Mouse (Mus musculus) lung, embryonic 15.5 days (tissue): ENCODE measurements around the gene Pck1. TPM values are rescaled to one million over a fixed set of nuclear protein-coding genes. Genes with fewer than 3 reads are reported as not detected.
A peak's percentile ranks its signal among the peaks of the same experiment; 100 is the strongest.
"Not testable (repeated sequence)": the region's sequence is repeated elsewhere in the genome, so short reads cannot be mapped to it uniquely, and the experiment has no call there.

Experiments
- ATAC-seq: fragments of 200-750 bp; cut with Nextera tagmentation; 2 replicates; pipeline ENCODE4 v1.8.0; 2017; ENCODE audit warnings: moderate number of reproducible peaks, borderline replicate concordance; ENCODE audit not compliant: low FRiP score, low TSS enrichment; ENCODE audit errors: extremely low read depth
- H3K27ac ChIP-seq: fragments of 300-500 bp; sonication (generic); 2 replicates; pipeline ENCODE4 v1.5.1; 2015; ENCODE audit warnings: moderate library complexity, mild to moderate bottlenecking, inconsistent platforms
- H3K27me3 ChIP-seq: fragments of 300-500 bp; sonication (generic); 2 replicates; pipeline ENCODE4 v1.6.1; 2015; ENCODE audit warnings: inconsistent platforms
- H3K36me3 ChIP-seq: fragments of 300-500 bp; sonication (generic); 2 replicates; pipeline ENCODE4 v1.6.1; 2015; ENCODE audit warnings: inconsistent platforms
- H3K4me1 ChIP-seq: fragments of 300-500 bp; sonication (generic); 2 replicates; pipeline ENCODE4 v1.6.1; 2015; ENCODE audit warnings: inconsistent platforms
- H3K4me2 ChIP-seq: fragments of 300-500 bp; sonication (generic); 2 replicates; pipeline ENCODE4 v1.6.1; 2015; ENCODE audit warnings: inconsistent platforms, mild to moderate bottlenecking, moderate library complexity
- H3K4me3 ChIP-seq: fragments of 300-500 bp; sonication (generic); 2 replicates; pipeline ENCODE4 v1.5.1; 2015; ENCODE audit warnings: mild to moderate bottlenecking, inconsistent platforms
- H3K9ac ChIP-seq: fragments of 300-500 bp; sonication (generic); 2 replicates; pipeline ENCODE4 v1.6.1; 2015; ENCODE audit warnings: inconsistent platforms
- H3K9me3 ChIP-seq: fragments of 300-500 bp; sonication (generic); 2 replicates; pipeline ENCODE4 v1.6.1; 2016; ENCODE audit warnings: inconsistent platforms
- WGBS: fragments of 180-500 bp; shearing (Covaris S2); methylation state at CpG from one replicate; pipeline ENCODE4 v1.1.7; 2015; 5-methylcytosine and 5-hydroxymethylcytosine counted together
- polyA plus RNA-seq: library from polyadenylated mRNA; unstranded; fragments of >200 nt; fragmentation: Nextera tagmentation; extraction: Ambion mirVana; gene quantifications from 2 replicates; pipeline ENCODE4 v1.2.1, GENCODE M21; 2015

The Pck1 gene
- 0.10 TPM in 1 of 2 replicates, not detected in the other for polyA plus RNA-seq

- ATAC-seq: no peak
- no peak within 1 kb of the TSS for H3K9ac ChIP-seq
- no peaks in the 10 kb centered on the region for H3K27me3 ChIP-seq
- H3K4me3 ChIP-seq: no peak within 1 kb of the TSS
- no peaks in the 10 kb centered on the region for H3K9me3 ChIP-seq
- no peaks in the 10 kb centered on the region for H3K36me3 ChIP-seq
- no peak within 1 kb of the TSS for H3K4me2 ChIP-seq
- no peak within 1 kb of the TSS for H3K27ac ChIP-seq
- H3K4me1 ChIP-seq: no peaks in the 10 kb centered on the region; the same call in 1 of the 2 replicates
- 53% methylated on average over 13 of the region's 13 CpGs for WGBS
These were observed at the start of gene Pck1 for GRCm38 (mm10) chr2:173152436-173153151. Gene Pck1 (plus strand): TSS chr2:173153048.

GRCm38 (mm10) chr2:173106409-173106808, 46.4 kb upstream of the Pck1 start:
- Histone ChIP-seq H3K9ac (no peak overlapping the region), H3K4me3 (no peak overlapping the region), H3K27me3 (peaks cover 11% of the 10 kb centered on the region), H3K4me2 (no peak overlapping the region), H3K27ac (no peak overlapping the region), H3K36me3 (no peaks in the 10 kb centered on the region), H3K9me3 (no peaks in the 10 kb centered on the region), H3K4me1 (no peaks in the 10 kb centered on the region)
- 79% methylated on average over 9 of the region's 9 CpGs for WGBS
- ATAC-seq: no peak

- Histone ChIP-seq H3K4me3 (no peak overlapping the region), H3K36me3 (no peaks in the 10 kb centered on the region), H3K27me3 (peaks cover 4% of the 10 kb centered on the region; the same call in 1 of the 2 replicates), H3K27ac (no peak overlapping the region), H3K9me3 (no peaks in the 10 kb centered on the region), H3K9ac (no peak overlapping the region), H3K4me1 (no peaks in the 10 kb centered on the region), H3K4me2 (no peak overlapping the region)
- WGBS: 16% methylated on average over 14 of the region's 14 CpGs
- peak; percentile 46; the same call in 1 of the 2 replicates for ATAC-seq
These were observed 45.7 kb upstream of the Pck1 start for GRCm38 (mm10) chr2:173106889-173107785.

GRCm38 (mm10) chr2:173108509-173109190, 44.2 kb upstream of the Pck1 start:
- H3K36me3 ChIP-seq: no peaks in the 10 kb centered on the region
- H3K27ac ChIP-seq: no peak overlapping the region
- no peak overlapping the region for H3K9ac ChIP-seq
- H3K4me3 ChIP-seq: no peak overlapping the region
- ATAC-seq: no peak
- no peaks in the 10 kb centered on the region for H3K9me3 ChIP-seq
- 57% methylated on average over 6 of the region's 6 CpGs for WGBS
- H3K27me3 ChIP-seq: peaks cover 4% of the 10 kb centered on the region; the same call in 1 of the 2 replicates
- H3K4me1 ChIP-seq: no peaks in the 10 kb centered on the region
- H3K4me2 ChIP-seq: no peak overlapping the region

- Histone ChIP-seq H3K4me2 (no peak overlapping the region), H3K27ac (no peak overlapping the region), H3K9me3 (no peaks in the 10 kb centered on the region), H3K27me3 (peaks cover 4% of the 10 kb centered on the region; the same call in 1 of the 2 replicates), H3K36me3 (no peaks in the 10 kb centered on the region), H3K9ac (no peak overlapping the region), H3K4me3 (no peak overlapping the region), H3K4me1 (no peaks in the 10 kb centered on the region)
- WGBS: 83% methylated on average over 7 of the region's 7 CpGs
- ATAC-seq: no peak
These were observed 43.3 kb upstream of the Pck1 start for GRCm38 (mm10) chr2:173109510-173109909.

- Histone ChIP-seq H3K27me3 (peaks cover 4% of the 10 kb centered on the region; the same call in 1 of the 2 replicates), H3K27ac (no peak overlapping the region), H3K9me3 (no peaks in the 10 kb centered on the region), H3K9ac (no peak overlapping the region), H3K4me2 (no peak overlapping the region), H3K36me3 (no peaks in the 10 kb centered on the region), H3K4me3 (no peak overlapping the region), H3K4me1 (no peaks in the 10 kb centered on the region)
- ATAC-seq: no peak
- WGBS: 87% methylated on average over 9 of the region's 9 CpGs
These were observed 42.3 kb upstream of the Pck1 start for GRCm38 (mm10) chr2:173110571-173110970.

GRCm38 (mm10) chr2:173113796-173114195, 39.1 kb upstream of the Pck1 start:
- not testable (repeated sequence) for H3K27me3 ChIP-seq, H3K4me1 ChIP-seq, H3K36me3 ChIP-seq, H3K9me3 ChIP-seq, H3K27ac ChIP-seq, H3K9ac ChIP-seq, H3K4me3 ChIP-seq, H3K4me2 ChIP-seq, ATAC-seq
- WGBS: 60% methylated on average over 3 of the region's 3 CpGs

- no peaks in the 10 kb centered on the region for H3K9me3 ChIP-seq
- no peak within 1 kb of the TSS for H3K4me3 ChIP-seq
- no peaks in the 10 kb centered on the region for H3K36me3 ChIP-seq
- no peak within 1 kb of the TSS for H3K27ac ChIP-seq
- H3K4me1 ChIP-seq: no peaks in the 10 kb centered on the region
- 86% methylated on average over 35 of the region's 35 CpGs for WGBS
- no peak within 1 kb of the TSS for H3K9ac ChIP-seq
- ATAC-seq: peak; percentile 31; the same call in 1 of the 2 replicates
- no peaks in the 10 kb centered on the region for H3K27me3 ChIP-seq
- no peak within 1 kb of the TSS for H3K4me2 ChIP-seq
These were observed 33.6 kb upstream of the Pck1 start, which contains the start of gene Ctcfl for GRCm38 (mm10) chr2:173119023-173119944. Gene Ctcfl (minus strand): TSS chr2:173119525.

- not testable (repeated sequence) for H3K36me3 ChIP-seq, H3K9me3 ChIP-seq, H3K4me1 ChIP-seq, H3K4me2 ChIP-seq, H3K27ac ChIP-seq, ATAC-seq, H3K4me3 ChIP-seq, H3K27me3 ChIP-seq, H3K9ac ChIP-seq
- 61% methylated on average over 4 of the region's 4 CpGs for WGBS
These were observed 32.7 kb upstream of the Pck1 start for GRCm38 (mm10) chr2:173120117-173120516.

- Histone ChIP-seq H3K4me3 (no peak overlapping the region), H3K36me3 (no peaks in the 10 kb centered on the region), H3K4me2 (no peak overlapping the region), H3K9me3 (no peaks in the 10 kb centered on the region), H3K27me3 (no peaks in the 10 kb centered on the region), H3K4me1 (no peaks in the 10 kb centered on the region), H3K27ac (no peak overlapping the region), H3K9ac (no peak overlapping the region)
- 78% methylated on average over 7 of the region's 7 CpGs for WGBS
- no peak for ATAC-seq
These were observed 28.7 kb upstream of the Pck1 start for GRCm38 (mm10) chr2:173124022-173124735.
